Mouse (Mus musculus) brain, embryonic 14.5 days (tissue): ENCODE results near the gene Tmem114. TPM values are rescaled to one million over a fixed set of nuclear protein-coding genes. Genes with fewer than 3 reads are reported as not detected.
A peak's percentile ranks its signal among the peaks of the same experiment; 100 is the strongest.

Source experiments
- DNase-seq: peaks from one replicate; pipeline ENCODE4 v3.0.0-alpha.2; 2011; ENCODE audit warnings: low read depth
- CTCF ChIP-seq: fragments of 200-500 bp; IDR thresholded peaks from 2 replicates; pipeline ENCODE4 v1.5.1; 2012; ENCODE audit warnings: inconsistent platforms, mild to moderate bottlenecking, moderate library complexity, borderline replicate concordance; ENCODE audit not compliant: insufficient read depth, insufficient read length; ENCODE audit errors: extremely low read depth
- POLR2A ChIP-seq: fragments of 200-500 bp; IDR thresholded peaks from 2 replicates; pipeline ENCODE4 v1.6.1; 2012; ENCODE audit warnings: mild to moderate bottlenecking, inconsistent platforms, borderline replicate concordance; ENCODE audit not compliant: poor library complexity, insufficient read depth, insufficient read length, severe bottlenecking; ENCODE audit errors: extremely low read depth
- polyA plus RNA-seq: library from polyadenylated mRNA; depleted of rRNA; stranded (reverse); fragments of >200 nt; gene quantifications from 2 replicates; pipeline ENCODE4 v1.2.3, GENCODE M21; 2012

Gene Tmem114
- polyA plus RNA-seq, 1 experiment, result 0.25 TPM

DNA sequence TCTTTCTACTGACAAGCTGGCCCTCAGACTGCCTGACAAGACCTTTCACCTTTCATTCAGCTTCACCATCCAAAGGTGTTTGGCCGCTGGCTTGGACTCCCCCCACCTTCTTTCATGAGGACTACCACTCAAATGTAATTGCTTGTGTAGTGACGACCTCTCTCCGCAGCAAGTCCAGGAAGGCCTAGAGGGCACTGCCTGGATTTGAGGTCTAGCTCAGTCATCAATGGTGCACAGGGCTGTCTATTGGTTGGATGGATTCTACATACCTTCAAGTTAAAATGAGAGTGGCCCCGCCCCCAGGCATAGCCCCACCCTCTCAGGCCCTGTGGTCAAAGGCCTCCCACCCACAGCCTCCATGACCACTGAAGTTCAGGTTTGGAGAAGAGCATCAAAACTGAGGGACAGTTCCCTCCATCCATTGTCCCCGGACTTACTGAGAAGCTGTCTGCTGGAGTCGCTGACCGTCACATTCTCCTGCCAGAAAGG is 1.3 kb downstream of the Tmem114 start:
- no peak for DNase-seq
- TF ChIP-seq POLR2A (no peak), CTCF (no peak)

DNA sequence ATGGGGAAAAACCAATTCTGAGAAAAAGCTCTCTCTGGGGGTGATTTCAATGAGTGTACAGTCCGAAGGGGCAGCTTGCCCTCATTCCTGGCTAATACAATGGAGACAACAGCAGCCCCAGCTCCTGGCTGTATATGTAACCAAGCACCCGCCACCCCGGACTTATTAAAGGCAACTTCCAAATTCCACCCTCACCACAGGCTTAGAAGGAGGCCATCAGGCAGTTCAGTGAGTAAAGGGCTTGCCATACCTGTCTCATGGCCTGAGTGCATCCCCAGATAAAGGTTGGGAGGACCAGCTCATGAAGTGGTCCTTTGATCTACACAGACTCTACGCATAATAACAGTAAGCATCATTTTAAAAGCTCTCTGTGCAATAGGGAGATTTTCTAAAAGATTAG is 4.1 kb downstream of the Tmem114 start:
- no peak for DNase-seq
- TF ChIP-seq POLR2A (no peak), CTCF (no peak)

DNA sequence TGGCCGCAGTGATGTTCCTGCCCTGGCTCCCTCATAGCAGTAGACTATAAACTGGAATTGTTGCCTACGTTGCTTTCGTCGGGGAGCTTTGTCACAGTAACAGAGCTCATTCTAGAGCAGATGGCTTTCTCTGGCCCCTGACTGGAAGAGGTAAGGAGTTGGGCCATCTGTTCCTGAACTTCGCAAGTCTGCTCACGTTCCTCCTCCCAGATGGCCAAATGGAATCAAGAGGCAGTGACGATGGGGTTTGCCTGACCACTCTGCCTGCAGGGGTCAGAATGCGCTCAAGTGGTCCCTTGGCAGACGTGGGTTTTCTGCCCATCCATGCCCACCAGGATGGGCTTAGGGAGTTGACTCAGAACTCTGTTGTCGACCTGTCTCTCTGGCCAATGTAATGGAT is 4.6 kb downstream of the Tmem114 start:
- DNase-seq, result no peak
- TF ChIP-seq POLR2A (no peak), CTCF (no peak)

- TF ChIP-seq CTCF (no peak), POLR2A (no peak)
- no peak for DNase-seq
Observed at GRCm38 (mm10) chr16:8419666-8420065, 5.3 kb downstream of the Tmem114 start.

- TF ChIP-seq CTCF (no peak), POLR2A (no peak)
- DNase-seq, result no peak
Observed at GRCm38 (mm10) chr16:8418126-8418525, 6.8 kb downstream of the Tmem114 start.

DNA sequence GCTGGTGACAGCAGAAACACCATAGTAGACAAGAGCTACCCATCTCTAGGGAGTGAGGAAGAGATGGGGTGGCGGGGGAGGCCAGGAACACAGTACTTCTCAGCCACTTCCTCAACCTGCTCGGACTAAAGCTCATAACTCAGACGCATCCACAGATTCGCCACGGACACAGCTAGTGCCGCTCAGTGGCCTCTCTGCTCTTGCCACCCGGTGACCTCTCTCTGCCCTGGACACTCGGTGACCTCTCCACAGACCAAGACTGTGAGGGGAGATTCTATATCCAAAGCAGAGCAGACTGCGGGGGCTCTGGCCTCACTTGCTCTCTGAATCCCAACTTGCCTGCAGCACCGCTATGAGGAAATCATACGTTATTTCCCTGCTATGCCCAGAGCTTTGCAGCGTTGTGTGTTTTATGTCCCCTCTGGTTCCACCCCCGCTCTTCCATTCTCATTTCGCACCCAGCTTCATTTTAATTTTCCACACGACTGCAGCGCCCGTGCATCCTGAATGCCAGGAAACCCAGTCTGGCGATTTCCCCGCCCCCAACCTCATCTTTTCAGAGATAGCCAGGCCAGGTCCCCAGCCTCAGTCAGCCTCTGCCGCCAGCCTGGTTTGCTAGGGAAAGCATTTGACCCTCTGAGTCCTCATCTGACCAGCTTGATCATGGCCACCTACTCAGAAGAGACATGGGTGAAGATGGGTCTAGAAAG is 7.8 kb downstream of the Tmem114 start:
- no peak for DNase-seq
- TF ChIP-seq POLR2A (no peak), CTCF (no peak)

- TF ChIP-seq POLR2A (no peak), CTCF (no peak)
- no peak for DNase-seq
Observed at GRCm38 (mm10) chr16:8415996-8416395, 8.9 kb downstream of the Tmem114 start.

- TF ChIP-seq CTCF (no peak), POLR2A (no peak)
- no peak for DNase-seq
Observed at GRCm38 (mm10) chr16:8413441-8413840, 11.5 kb downstream of the Tmem114 start.

DNA sequence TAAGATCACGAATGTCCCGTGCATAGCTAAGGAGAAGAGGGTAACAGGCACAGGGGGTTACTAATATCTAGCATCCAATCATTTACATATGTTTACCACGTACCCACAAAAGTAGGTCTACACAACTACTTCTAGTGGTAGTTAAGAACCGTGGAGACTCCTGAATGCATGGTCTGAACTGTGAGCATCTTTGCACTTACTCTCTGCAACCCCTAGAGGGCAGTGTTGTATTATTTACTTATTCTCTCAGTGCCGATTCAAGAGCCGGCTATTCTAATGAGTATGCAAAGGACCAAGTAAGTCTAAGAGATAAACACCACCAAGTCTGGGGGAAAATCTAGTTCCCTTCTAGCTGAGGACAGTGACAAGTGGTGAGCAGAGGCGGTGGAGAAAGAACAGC is 12.7 kb downstream of the Tmem114 start:
- peak; percentile 87 for DNase-seq
- TF ChIP-seq CTCF (peak; percentile 76), POLR2A (no peak)

DNA sequence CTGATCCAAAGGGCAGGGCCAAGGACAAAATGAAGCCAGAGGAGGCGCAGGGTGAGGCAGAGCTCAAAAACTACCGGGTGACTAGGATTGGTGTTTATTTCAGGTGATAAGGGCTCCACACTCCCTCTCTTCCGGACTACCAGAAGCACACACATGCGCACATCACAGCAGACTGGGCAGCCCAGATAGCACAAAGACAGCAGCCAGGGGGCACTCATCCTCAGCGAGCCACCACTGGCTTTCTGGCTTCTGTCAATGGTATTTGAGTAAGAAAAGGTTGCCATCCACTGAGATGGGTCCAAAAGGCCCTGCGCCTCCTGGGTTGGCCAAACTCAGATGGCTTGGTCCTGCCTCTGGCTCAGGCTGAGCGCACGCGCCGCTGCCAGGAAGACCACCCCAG is 15.7 kb downstream of the Tmem114 start:
- TF ChIP-seq CTCF, result peak; percentile 49; the same call in 1 of the 2 replicates
- TF ChIP-seq POLR2A, result no peak
- peak; percentile 62 for DNase-seq

DNA sequence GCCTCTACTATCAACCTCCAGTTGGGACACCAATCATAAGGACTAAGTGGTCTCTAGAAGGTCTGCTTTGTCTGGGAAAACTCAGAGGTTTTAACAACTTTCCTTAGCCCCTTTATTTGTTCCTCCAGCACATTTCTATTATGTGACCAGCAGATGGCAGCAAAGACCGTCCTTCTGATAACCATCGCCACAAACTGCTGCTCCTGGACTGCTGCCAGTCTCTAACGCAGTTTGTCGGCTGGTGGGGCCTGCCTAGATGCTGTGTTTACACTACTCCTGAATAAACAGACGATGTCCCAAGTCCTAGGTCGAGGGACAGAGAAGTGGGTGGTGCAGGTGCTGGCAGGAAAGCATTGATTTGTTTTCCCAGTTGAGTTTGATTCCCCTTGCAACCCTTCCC is 18.2 kb downstream of the Tmem114 start:
- DNase-seq, result peak; percentile 93
- TF ChIP-seq POLR2A (no peak), CTCF (peak; percentile 79)

- TF ChIP-seq POLR2A, result no peak
Observed at GRCm38 (mm10) chr16:8402663-8403062, 22.3 kb downstream of the Tmem114 start.

More at GRCm38 (mm10) chr16:8402663-8403062, 22.3 kb downstream of the Tmem114 start:
- DNase-seq, result no peak
